Mouse (Mus musculus): Measurements from ENCODE around the gene Mettl21a.

- TF ChIP-seq POLR2A (IDR thresholded peaks at IDR 0.05; ENCODE audit: insufficient read depth, low read depth, low read length) (no peak), CTCF (IDR thresholded peaks at IDR 0.05) (no peak)
These were observed 38.4 kb upstream of the Mettl21a start for GRCm38 (mm10) chr1:64655415-64655814.
